Mouse (Mus musculus): Measurements from ENCODE around the gene Slc16a5.

DNA sequence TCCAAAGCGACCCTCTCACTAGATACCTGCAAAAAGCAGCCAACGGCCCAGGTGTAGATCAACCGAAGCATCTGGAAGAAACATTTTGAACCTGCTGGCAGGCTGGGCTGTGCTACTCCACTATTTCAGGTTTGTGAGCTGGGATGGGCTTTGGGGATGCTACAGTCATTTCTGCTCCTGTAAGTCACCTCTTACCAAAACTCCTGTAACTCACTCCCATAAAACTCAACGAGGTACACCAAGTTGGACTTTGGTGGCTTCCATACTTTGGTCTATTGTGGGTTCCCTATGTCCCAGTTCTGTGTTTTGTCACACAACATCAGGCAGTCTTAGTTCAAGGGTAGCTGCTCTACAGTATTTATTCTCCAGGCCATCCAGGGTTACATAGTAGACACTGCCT is 58.8 kb downstream of the Slc16a5 start:
- TF ChIP-seq CTCF (IDR thresholded peaks at IDR 0.05; ENCODE audit: borderline replicate concordance, extremely low read depth, insufficient read depth, insufficient read length) = no peak
- no peak for TF ChIP-seq POLR2A (IDR thresholded peaks at IDR 0.05; ENCODE audit: borderline replicate concordance, extremely low read depth, insufficient read depth, insufficient read length, poor library complexity, severe bottlenecking)

All from brain, embryonic 14.5 days (tissue).